Mouse (Mus musculus): Measurements from ENCODE around the gene Wdfy1. TPM values are rescaled to one million over a fixed set of nuclear protein-coding genes. Genes with fewer than 3 reads are reported as not detected.

Gene Wdfy1
- polyA plus RNA-seq, 1 experiment from 2014 or later = 14.4 TPM

DNA sequence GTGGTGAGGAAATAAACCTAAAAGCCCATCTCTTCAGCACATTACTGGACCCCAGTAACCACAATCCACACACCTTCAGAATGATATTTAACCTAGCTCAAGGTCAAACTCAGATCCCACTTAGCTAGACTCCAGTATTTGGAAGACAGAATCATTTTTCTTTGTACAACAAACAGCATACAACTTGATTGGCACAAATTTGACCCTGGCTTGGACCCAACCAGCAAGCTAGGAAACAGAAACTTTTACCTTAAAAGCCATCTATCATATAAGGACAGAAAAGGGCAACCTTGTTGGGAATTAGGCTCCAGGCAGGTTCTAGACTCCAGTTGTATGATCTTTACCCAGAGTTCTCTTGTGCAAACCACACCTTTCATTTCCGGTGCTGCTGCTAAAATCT lies 32.6 kb downstream of the Wdfy1 start:
- Histone ChIP-seq H3K4me1 (replicated peaks) (no peaks in the 10 kb centered on the region), H3K4me3 (replicated peaks) (no peak overlapping the region), H3K9me3 (replicated peaks) (no peaks in the 10 kb centered on the region), H3K27ac (no peak overlapping the region), H3K27me3 (no peaks in the 10 kb centered on the region), H3K9ac (no peak overlapping the region), H3K36me3 (no peaks in the 10 kb centered on the region), H3K4me2 (no peak overlapping the region)
- DNase-seq = no peak
- 82% methylated on average over 1 of the region's 1 CpGs for WGBS (ENCODE audit: insufficient replicate concordance)
- ATAC-seq (ENCODE audit: low read depth) = no peak

DNA sequence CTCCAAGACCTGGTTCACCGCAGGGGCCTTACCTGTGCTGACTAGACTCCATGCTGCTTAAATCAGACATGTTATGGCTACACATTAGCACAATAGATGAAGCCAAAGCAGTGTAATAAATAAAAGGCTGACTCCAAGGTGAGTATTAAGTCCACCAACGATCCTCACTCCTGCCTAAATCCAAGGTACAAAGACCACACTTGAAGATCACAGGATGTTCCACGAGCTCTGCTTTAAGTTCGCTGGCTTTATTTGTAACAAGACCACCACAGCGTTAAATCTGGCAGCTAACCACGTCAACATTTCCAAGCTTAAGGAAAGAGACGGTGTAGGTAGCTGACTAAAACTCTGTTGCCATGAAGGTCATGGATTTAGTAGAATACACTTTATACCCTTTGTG lies 33.0 kb downstream of the Wdfy1 start:
- DNase-seq = no peak
- Histone ChIP-seq H3K4me1 (replicated peaks) (no peaks in the 10 kb centered on the region), H3K27ac (no peak overlapping the region), H3K4me3 (replicated peaks) (no peak overlapping the region), H3K4me2 (no peak overlapping the region), H3K36me3 (0 out of 2 replicates have a peak, but pooled peaks cover under 1% of the 10 kb centered on the region), H3K9ac (no peak overlapping the region), H3K27me3 (no peaks in the 10 kb centered on the region), H3K9me3 (replicated peaks) (no peaks in the 10 kb centered on the region)
- WGBS (ENCODE audit: insufficient replicate concordance) = 81% methylated on average over 7 of the region's 7 CpGs
- no peak for ATAC-seq (ENCODE audit: low read depth)

DNA sequence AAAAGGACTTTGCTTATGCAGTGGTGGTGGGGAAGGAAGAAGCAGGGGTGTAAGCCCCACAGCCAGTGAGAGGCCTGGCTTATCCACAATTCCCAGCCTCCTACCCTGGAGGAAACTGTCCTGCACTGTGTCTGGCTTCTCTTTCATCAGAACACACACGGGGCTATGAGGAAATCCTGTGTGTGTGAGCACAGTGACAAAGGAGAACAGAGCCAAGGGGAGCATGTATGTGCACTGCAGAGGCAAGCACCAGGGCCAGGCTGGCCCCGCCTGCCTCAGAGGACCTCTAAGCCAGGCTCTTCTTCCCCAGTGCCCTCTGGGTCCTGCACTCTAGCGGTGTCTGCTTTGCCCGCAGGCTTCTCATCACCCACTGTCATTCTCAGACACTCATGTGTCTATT lies 34.9 kb downstream of the Wdfy1 start:
- DNase-seq = no peak
- H3K9me3 ChIP-seq (replicated peaks) = no peaks in the 10 kb centered on the region
- no peaks in the 10 kb centered on the region for H3K4me1 ChIP-seq (replicated peaks)
- WGBS (ENCODE audit: insufficient replicate concordance) = 45% methylated on average over 4 of the region's 4 CpGs
- no peak overlapping the region for H3K27ac ChIP-seq
- H3K4me2 ChIP-seq = no peak overlapping the region
- H3K27me3 ChIP-seq = no peaks in the 10 kb centered on the region
- H3K9ac ChIP-seq = no peak overlapping the region
- no peak overlapping the region for H3K4me3 ChIP-seq (replicated peaks)
- ATAC-seq (ENCODE audit: low read depth) = peak; percentile 63
- 0 out of 2 replicates have a peak, but pooled peaks cover 2% of the 10 kb centered on the region for H3K36me3 ChIP-seq

DNA sequence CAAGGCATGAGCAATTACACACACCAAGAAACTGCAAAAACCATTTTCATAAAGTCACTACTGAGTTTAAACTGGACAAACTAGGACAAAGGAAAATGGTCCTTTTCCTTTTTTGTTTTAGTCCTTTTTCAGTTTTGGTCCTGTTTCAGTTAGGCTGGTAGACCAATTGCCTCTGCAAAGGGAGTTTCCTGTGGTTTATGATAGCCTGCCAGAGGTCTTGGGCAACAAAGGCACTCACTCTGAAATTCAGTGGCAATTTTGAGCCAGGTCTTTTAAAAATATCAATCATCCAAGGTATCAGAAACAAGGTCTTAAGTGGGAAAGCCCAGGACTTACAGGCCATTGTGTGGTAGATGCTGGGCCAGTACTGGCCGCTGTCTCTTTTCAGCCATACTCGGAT lies 36.2 kb downstream of the Wdfy1 start:
- no peak for DNase-seq
- no peak overlapping the region for H3K9ac ChIP-seq
- no peak overlapping the region for H3K4me2 ChIP-seq
- H3K4me1 ChIP-seq (replicated peaks) = no peaks in the 10 kb centered on the region
- H3K9me3 ChIP-seq (replicated peaks) = no peaks in the 10 kb centered on the region
- H3K27ac ChIP-seq = no peak overlapping the region
- H3K36me3 ChIP-seq = 0 out of 2 replicates have a peak, but pooled peaks cover 2% of the 10 kb centered on the region
- H3K4me3 ChIP-seq (replicated peaks) = no peak overlapping the region
- H3K27me3 ChIP-seq = no peaks in the 10 kb centered on the region
- no peak for ATAC-seq (ENCODE audit: low read depth)
- WGBS (ENCODE audit: insufficient replicate concordance) = 83% methylated on average over 2 of the region's 2 CpGs

DNA sequence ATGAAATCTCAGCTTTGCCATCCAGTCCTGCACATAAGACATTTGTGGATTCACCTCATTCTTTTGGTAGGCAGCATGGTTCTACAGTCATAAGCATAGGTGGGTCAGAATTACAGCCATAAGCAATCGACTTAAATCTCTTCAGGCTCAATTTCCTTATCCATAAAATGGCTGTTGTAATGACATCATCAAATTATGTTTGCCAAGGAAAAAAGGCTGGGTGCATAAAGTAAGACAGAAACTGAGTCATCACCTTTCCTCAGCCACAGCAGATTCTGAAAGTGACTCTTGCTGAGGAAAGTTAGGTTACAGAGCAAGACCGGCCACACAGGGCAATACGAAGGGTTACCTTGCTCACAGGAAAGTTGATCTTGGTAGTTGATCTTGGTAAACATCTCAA lies 39.5 kb downstream of the Wdfy1 start:
- Histone ChIP-seq H3K4me2 (no peak overlapping the region), H3K9ac (no peak overlapping the region), H3K4me3 (replicated peaks) (no peak overlapping the region), H3K27ac (no peak overlapping the region), H3K4me1 (replicated peaks) (no peaks in the 10 kb centered on the region), H3K9me3 (replicated peaks) (no peaks in the 10 kb centered on the region), H3K36me3 (0 out of 2 replicates have a peak, but pooled peaks cover 2% of the 10 kb centered on the region), H3K27me3 (no peaks in the 10 kb centered on the region)
- 78% methylated on average over 3 of the region's 3 CpGs for WGBS (ENCODE audit: insufficient replicate concordance)
- no peak for DNase-seq
- ATAC-seq (ENCODE audit: low read depth) = no peak

DNA sequence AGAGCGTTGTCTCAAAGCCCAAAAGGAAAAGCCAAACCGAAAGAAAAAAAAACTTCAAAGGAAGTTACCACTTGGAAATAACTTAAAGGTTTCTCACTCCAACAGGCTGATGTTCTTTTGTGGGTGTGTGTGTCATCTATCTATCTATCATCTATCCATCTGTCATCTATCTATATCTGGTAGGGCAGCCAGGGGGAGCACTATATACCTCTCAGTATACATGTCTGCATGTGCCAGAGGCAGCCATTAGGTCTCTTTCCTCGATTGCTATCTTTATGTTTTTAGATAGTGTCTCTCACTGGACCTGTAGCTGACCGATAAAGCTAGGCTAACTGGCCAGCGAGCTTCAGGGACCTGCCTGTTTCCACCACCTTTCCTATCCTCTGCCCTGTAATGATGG lies 41.1 kb downstream of the Wdfy1 start:
- no peaks in the 10 kb centered on the region for H3K9me3 ChIP-seq (replicated peaks)
- H3K4me2 ChIP-seq = no peak overlapping the region
- 77% methylated on average over 5 of the region's 5 CpGs for WGBS (ENCODE audit: insufficient replicate concordance)
- ATAC-seq (ENCODE audit: low read depth) (no peak), DNase-seq (no peak)
- H3K4me3 ChIP-seq (replicated peaks) = no peak overlapping the region
- no peak overlapping the region for H3K9ac ChIP-seq
- H3K36me3 ChIP-seq = 0 out of 2 replicates have a peak, but pooled peaks cover 2% of the 10 kb centered on the region
- no peaks in the 10 kb centered on the region for H3K4me1 ChIP-seq (replicated peaks)
- no peaks in the 10 kb centered on the region for H3K27me3 ChIP-seq
- H3K27ac ChIP-seq = no peak overlapping the region

DNA sequence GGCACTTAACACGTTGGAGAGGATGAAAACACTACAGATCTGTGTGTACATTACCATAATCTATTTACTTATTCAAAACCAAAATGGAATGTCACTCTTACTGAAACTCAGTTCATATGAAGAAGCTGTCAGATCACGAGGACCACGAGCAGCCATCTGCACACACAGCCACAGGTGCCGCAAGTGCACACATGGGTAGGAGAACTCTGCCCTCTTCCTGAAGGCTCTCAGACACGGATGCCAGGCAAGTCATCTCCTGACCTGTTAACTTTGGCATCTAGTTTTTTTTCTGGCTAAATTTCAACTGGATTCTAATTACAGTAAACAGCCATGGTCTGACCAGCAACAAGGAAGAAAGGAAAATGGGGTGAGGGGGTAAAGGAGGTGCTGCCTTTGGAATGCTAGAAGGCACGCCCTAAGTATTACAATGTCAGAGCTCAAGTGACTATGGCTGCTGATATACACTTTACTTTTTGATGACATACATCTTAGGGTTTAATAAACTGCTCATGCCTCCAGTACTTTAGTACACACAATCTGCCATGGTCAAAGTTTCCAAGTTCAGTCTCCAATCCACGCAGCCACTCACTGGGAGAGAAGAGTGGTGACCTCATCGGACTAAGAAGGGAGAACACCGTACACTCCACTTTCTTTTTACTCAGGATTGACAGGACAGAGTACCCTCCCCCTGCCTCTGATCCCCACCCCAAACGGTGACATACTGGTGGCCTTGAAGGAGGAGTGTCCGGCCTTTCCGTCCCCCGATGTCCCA lies 61.6 kb downstream of the Wdfy1 start:
- Histone ChIP-seq H3K4me2 (no peak overlapping the region), H3K27ac (no peak overlapping the region), H3K9ac (no peak overlapping the region), H3K4me1 (replicated peaks) (peaks cover 6% of the 10 kb centered on the region; the same call in 1 of the 2 replicates), H3K27me3 (no peaks in the 10 kb centered on the region), H3K36me3 (peaks cover 9% of the 10 kb centered on the region), H3K4me3 (replicated peaks) (no peak overlapping the region), H3K9me3 (replicated peaks) (no peaks in the 10 kb centered on the region)
- WGBS (ENCODE audit: insufficient replicate concordance) = 85% methylated on average over 13 of the region's 13 CpGs
- DNase-seq = no peak
- ATAC-seq (ENCODE audit: low read depth) = no peak

DNA sequence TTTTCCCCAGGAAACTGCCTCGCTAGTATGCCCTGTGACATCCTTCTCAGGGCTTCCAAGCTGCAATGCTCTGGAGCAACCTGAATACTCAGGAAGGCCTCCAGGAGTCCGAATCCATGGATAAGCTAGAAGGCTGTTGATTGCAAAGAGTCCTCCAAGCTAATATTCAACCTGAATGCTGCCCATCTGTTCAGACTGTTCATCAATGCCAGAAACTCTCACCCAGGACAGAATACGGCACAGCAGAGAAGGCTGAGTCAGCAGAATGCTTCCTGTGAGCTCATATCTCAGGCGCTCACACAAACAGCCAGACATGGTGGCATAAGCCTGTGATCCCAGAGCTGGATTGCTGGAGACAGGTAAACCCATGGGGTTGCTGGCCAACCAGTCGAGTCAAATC lies 62.9 kb downstream of the Wdfy1 start:
- Histone ChIP-seq H3K9ac (no peak overlapping the region), H3K27me3 (no peaks in the 10 kb centered on the region), H3K36me3 (peaks cover 9% of the 10 kb centered on the region), H3K4me3 (replicated peaks) (no peak overlapping the region), H3K4me2 (no peak overlapping the region), H3K9me3 (replicated peaks) (no peaks in the 10 kb centered on the region), H3K4me1 (replicated peaks) (peaks cover 6% of the 10 kb centered on the region; the same call in 1 of the 2 replicates), H3K27ac (no peak overlapping the region)
- DNase-seq (no peak), ATAC-seq (ENCODE audit: low read depth) (no peak)
- WGBS (ENCODE audit: insufficient replicate concordance) = 65% methylated on average over 5 of the region's 5 CpGs

DNA sequence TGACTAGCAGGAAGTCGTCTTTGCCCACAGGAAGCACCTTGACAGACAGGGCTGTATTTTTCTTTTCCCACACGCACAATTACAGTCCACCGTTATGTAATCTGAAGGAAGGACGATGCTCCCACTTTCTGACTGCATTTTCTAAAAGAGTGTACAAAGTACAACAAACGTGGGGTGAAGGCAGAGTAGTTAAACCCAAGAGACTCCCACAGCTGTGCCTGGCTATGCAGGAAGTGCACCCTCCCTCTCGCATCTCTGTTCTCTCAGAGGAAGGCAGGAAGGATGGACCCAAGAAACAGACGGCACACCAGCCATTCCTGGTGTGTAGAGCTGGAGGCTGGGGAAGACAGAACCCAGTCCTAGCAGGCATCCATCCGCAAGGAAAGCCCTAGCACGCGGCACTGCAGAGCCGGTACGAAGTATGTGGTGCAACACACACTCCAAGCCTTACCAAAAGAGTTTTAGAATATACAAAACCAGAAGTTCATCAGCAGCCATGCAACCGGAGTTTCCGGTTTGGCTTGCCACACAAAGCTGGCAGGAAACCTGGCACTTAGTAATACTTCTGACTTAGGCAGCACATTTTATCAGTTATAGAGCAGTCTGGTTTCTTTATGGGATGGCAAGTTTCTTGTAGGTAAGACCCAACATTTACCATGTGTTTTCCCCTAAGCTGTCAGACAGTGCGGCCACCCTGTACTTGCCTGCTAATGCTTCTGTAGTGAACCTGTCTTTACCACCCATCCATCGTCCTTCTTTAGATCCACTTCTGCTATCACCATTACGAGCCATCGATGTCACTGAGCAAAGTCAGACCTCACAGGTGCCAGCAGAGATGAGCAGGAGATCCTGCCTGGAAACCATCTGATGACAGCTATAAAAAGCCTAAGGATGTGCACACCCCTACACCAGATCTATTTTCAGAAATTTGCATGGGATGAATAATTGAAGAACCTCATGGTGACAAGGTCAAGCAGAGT lies 64.5 kb downstream of the Wdfy1 start:
- Histone ChIP-seq H3K4me1 (replicated peaks) (peaks cover 6% of the 10 kb centered on the region; the same call in 1 of the 2 replicates), H3K9me3 (replicated peaks) (no peaks in the 10 kb centered on the region), H3K27ac (no peak overlapping the region), H3K4me3 (replicated peaks) (no peak overlapping the region), H3K4me2 (no peak overlapping the region), H3K9ac (no peak overlapping the region), H3K36me3 (peaks cover 13% of the 10 kb centered on the region), H3K27me3 (no peaks in the 10 kb centered on the region)
- WGBS (ENCODE audit: insufficient replicate concordance) = 36% methylated on average over 18 of the region's 18 CpGs
- DNase-seq = no peak
- no peak for ATAC-seq (ENCODE audit: low read depth)

DNA sequence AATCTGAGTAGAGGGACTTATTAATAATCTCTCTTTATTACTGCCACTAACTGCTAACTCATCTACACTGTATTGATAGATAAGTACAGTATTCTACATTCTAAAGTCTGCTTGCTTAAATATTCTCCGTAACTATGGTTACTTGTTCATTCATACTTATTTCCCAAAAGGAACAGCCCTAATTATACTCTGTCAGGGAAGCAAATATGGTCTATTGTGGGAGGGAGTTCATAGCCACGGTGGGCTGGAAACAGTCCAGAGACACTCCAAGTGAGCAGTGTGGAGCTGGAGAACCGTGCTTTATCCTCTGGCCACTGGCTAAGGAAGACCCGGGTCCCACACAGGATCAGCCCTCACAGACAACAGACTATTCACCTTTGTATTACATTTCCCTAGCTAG lies 65.3 kb downstream of the Wdfy1 start:
- DNase-seq = no peak
- no peak overlapping the region for H3K4me3 ChIP-seq (replicated peaks)
- no peak for ATAC-seq (ENCODE audit: low read depth)
- H3K36me3 ChIP-seq = peaks cover 13% of the 10 kb centered on the region
- no peak overlapping the region for H3K9ac ChIP-seq
- no peak overlapping the region for H3K27ac ChIP-seq
- H3K4me2 ChIP-seq = no peak overlapping the region
- no peaks in the 10 kb centered on the region for H3K9me3 ChIP-seq (replicated peaks)
- H3K27me3 ChIP-seq = no peaks in the 10 kb centered on the region
- peaks cover 6% of the 10 kb centered on the region; the same call in 1 of the 2 replicates for H3K4me1 ChIP-seq (replicated peaks)
- WGBS (ENCODE audit: insufficient replicate concordance) = 42% methylated on average over 4 of the region's 4 CpGs

DNA sequence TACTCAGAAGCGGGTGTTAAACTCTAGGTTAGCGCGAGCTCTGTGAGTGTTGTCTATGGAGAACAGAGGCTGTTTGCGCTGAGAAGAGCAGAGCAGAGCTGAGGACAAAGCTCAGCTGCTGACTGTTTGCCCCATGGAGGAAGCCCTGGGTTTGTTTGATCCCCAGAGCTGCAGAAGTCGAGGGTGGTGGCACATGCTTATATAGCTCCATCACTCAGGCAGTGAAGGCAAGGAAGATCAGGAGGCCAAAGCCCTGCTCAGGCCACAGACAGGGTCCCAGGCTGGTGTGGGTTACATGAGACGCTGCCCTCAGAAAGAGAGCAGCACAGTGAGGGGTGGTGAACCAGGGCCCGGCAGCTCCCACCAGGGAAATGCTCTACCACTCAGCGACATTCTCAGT lies 65.7 kb downstream of the Wdfy1 start:
- Histone ChIP-seq H3K27ac (no peak overlapping the region), H3K9ac (no peak overlapping the region), H3K4me2 (no peak overlapping the region), H3K27me3 (no peaks in the 10 kb centered on the region), H3K36me3 (peaks cover 13% of the 10 kb centered on the region), H3K4me3 (replicated peaks) (no peak overlapping the region), H3K4me1 (replicated peaks) (peaks cover 6% of the 10 kb centered on the region; the same call in 1 of the 2 replicates), H3K9me3 (replicated peaks) (no peaks in the 10 kb centered on the region)
- no peak for DNase-seq
- ATAC-seq (ENCODE audit: low read depth) = no peak
- 74% methylated on average over 8 of the region's 8 CpGs for WGBS (ENCODE audit: insufficient replicate concordance)
